Mouse (Mus musculus) stomach, embryonic 14.5 days (tissue): ENCODE data around the gene Vmn1r2. TPM values are rescaled to one million over a fixed set of nuclear protein-coding genes. Genes with fewer than 3 reads are reported as not detected.
"Not testable (repeated sequence)": the region's sequence is repeated elsewhere in the genome, so short reads cannot be mapped to it uniquely, and the experiment has no call there.

Experiments used
- ATAC-seq: fragments of 200-750 bp; cut with Nextera tagmentation; 2 replicates; pipeline ENCODE4 v1.8.0; 2017; ENCODE audit warnings: low read depth, moderate TSS enrichment; ENCODE audit not compliant: insufficient number of reproducible peaks, insufficient read depth, low FRiP score
- H3K27ac ChIP-seq: fragments of 300-500 bp; sonication (generic); 2 replicates; pipeline ENCODE4 v1.5.1; 2014; ENCODE audit warnings: mild to moderate bottlenecking, low read length, moderate library complexity, mixed read lengths
- H3K27me3 ChIP-seq: fragments of 300-500 bp; sonication (generic); 2 replicates; pipeline ENCODE4 v1.6.1; 2014; ENCODE audit warnings: low read length, control low read depth, mixed read lengths; ENCODE audit not compliant: control insufficient read depth, insufficient read depth
- H3K36me3 ChIP-seq: fragments of 300-500 bp; sonication (generic); 2 replicates; pipeline ENCODE4 v1.6.1; 2014; ENCODE audit warnings: mild to moderate bottlenecking, control low read depth, low read length, moderate library complexity, mixed read lengths; ENCODE audit not compliant: control insufficient read depth, insufficient read depth
- H3K4me1 ChIP-seq: fragments of 300-500 bp; sonication (generic); 2 replicates; pipeline ENCODE4 v1.6.1; 2014; ENCODE audit warnings: low read length, control low read depth, mixed read lengths; ENCODE audit not compliant: control insufficient read depth, insufficient read depth
- H3K4me2 ChIP-seq: fragments of 300-500 bp; sonication (generic); replicated peaks from 2 replicates; pipeline ENCODE4 v1.6.1; 2014; ENCODE audit warnings: low read depth, low read length, control low read depth
- H3K4me3 ChIP-seq: fragments of 300-500 bp; sonication (generic); 2 replicates; pipeline ENCODE4 v1.5.1; 2014; ENCODE audit warnings: low read depth, low read length, control low read depth
- H3K9ac ChIP-seq: fragments of 300-500 bp; sonication (generic); replicated peaks from 2 replicates; pipeline ENCODE4 v1.6.1; 2014; ENCODE audit warnings: low read depth, mild to moderate bottlenecking, control low read depth, low read length, moderate library complexity, mixed read lengths
- H3K9me3 ChIP-seq: fragments of 300-500 bp; sonication (generic); 2 replicates; pipeline ENCODE4 v1.6.1; 2016; ENCODE audit warnings: low read depth, low read length, control low read depth; ENCODE audit not compliant: control insufficient read depth
- WGBS: fragments of 180-500 bp; shearing (Covaris S2); extraction: QIAGEN DNeasy Blood & Tissue Kit; methylation state at CpG from one replicate; pipeline ENCODE4 v1.1.7; 2014; 5-methylcytosine and 5-hydroxymethylcytosine counted together
- polyA plus RNA-seq: library from polyadenylated mRNA; unstranded; fragments of >200 nt; fragmentation: Nextera tagmentation; extraction: Ambion mirVana; gene quantifications from 2 replicates; pipeline ENCODE4 v1.2.1, GENCODE M21; 2014

Vmn1r2 gene
- polyA plus RNA-seq, 1 experiment from 2014 or later = not detected

DNA sequence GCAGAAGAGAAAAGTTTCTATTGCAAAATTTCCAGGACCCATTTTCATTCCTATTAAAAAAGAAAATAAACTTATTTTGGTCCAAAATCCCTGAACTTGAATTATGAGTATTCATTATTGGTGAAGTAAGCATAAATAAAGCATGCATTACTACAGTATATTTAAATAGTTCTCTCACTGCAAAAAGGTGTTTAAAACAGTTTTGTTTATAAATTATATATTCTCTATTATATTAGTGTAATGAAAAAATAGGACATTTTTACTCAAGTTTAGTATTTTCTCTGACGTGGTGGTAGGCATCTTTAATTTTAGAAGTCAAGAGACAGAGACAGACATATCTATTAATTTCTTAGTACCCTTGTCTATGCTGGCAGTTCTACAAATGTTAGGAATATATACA, 18.1 kb downstream of the Vmn1r2 start, which contains the start of gene Vmn1r3:
TSS of gene Vmn1r3 (minus strand) at position 101 of the 400 bp plus-strand sequence.
- H3K36me3 ChIP-seq, H3K27ac ChIP-seq, H3K4me3 ChIP-seq, H3K27me3 ChIP-seq, H3K4me2 ChIP-seq, ATAC-seq, H3K9me3 ChIP-seq, H3K9ac ChIP-seq, H3K4me1 ChIP-seq: not testable (repeated sequence)
- 89% methylated on average over 1 of the region's 1 CpGs for WGBS

- WGBS = 63% methylated on average over 1 of the region's 1 CpGs
- H3K9me3 ChIP-seq, H3K27ac ChIP-seq, H3K4me1 ChIP-seq, H3K27me3 ChIP-seq, H3K4me3 ChIP-seq, H3K9ac ChIP-seq, ATAC-seq, H3K36me3 ChIP-seq, H3K4me2 ChIP-seq: not testable (repeated sequence)
These were observed 42.6 kb downstream of the Vmn1r2 start for GRCm38 (mm10) chr4:3209643-3210217.

DNA sequence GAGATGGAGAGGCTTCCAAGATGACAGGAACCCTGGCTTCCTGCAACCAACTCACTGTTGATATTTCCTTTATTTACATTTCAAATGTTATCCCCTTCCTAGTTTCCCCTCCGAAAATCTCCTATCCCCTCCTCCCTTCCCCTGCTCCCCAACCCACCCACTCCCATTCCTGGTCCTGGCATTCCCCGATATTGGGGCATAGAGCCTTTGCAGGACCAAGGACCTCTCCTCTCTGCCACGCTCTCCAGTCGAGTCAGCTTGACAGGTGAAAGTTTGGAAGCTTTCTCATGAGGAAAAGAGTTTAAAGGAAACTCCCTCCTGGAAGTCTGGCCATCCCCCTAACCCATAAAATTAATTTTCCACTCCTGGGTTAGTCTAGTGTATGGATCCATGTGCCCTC, 46.2 kb downstream of the Vmn1r2 start:
- not testable (repeated sequence) for H3K27ac ChIP-seq, H3K4me1 ChIP-seq, H3K4me2 ChIP-seq, H3K36me3 ChIP-seq, H3K4me3 ChIP-seq, ATAC-seq, H3K9ac ChIP-seq, H3K9me3 ChIP-seq, H3K27me3 ChIP-seq
- 40% methylated on average over 3 of the region's 4 CpGs for WGBS

DNA sequence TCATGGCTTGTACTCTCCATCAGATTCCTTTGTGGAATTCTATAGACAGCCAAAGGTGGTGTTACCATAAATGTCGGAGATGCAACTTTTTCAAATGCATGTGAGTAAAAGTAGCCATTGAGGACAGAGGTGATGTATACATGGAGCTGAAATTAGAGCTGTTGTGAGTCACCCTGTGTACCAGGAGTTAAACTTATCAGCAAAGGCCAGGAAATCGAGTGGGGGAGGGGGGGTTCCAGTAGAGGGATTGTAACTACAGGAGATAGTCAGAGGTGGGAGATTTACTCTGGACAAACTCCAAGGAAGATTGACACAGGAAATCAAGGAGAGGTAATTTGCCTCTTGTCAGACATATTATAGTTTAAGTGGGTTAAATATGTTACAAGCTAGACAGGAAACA, 49.3 kb downstream of the Vmn1r2 start:
- WGBS = 74% methylated on average over 2 of the region's 2 CpGs
- H3K27me3 ChIP-seq, H3K27ac ChIP-seq, ATAC-seq, H3K36me3 ChIP-seq, H3K9me3 ChIP-seq, H3K4me2 ChIP-seq, H3K4me3 ChIP-seq, H3K4me1 ChIP-seq, H3K9ac ChIP-seq: not testable (repeated sequence)

Other genes with a start within 250 kb of the Vmn1r2 start
- not detected in 2 replicates for gene Vmn1r3, start 18.0 kb downstream of the Vmn1r2 start, polyA plus RNA-seq